In the genomic region with DNA sequence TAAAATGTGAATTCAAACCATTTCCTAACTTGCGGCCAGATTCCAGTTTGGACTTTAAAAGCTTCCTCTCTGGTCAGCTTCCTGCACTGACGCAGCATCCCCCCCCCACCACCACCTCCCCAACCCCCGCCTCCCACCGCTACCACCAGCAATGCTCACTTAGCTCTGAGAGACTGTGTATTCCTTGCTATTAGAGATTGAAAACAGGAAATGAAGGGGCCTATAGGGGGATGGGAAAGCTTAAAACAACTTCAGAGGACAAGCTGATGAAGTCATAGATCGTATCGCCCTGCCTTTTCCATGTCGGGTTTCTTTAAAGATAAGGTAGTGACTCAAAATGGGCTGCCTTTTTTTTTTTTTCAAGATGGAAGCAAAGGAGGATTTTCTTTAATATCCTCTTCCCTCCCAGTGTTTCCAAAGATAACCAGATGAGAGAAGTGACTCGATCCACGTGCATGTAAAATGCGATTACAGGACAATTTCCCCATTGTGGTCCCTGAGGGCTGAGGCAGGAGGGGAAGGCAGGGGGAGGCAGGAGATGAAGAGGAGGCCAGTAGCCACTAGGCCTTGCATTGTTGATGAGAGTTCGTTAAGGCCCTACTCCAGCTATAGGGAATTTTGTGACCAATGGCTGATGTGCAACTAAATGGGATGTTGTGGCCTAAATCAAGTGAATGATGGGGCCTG, we compare ENCODE assay signal across 15 mouse cellular contexts. TPM values are rescaled to one million over a fixed set of nuclear protein-coding genes. Genes with fewer than 3 reads are reported as not detected.
DNase-seq lines count a peak whose midpoint lies in the region; ATAC-seq lines count a peak whose summit lies in the region.
"Had no signal": no experiment of that assay in that cellular context is flagged by ENCODE, and none has a peak within 500 bp of the region (broad histone marks: within the 10 kb centered on the region; RNA-seq: fewer than 3 reads in every experiment).

No protein-coding gene starts in this region.

- H3K4me3 ChIP-seq in heart, embryonic 14.5 days (ENCODE audit: control insufficient read depth in 1 of 2, insufficient read depth in 1 of 2, low read depth in 1 of 2, low read length in 2 of 2), result no peak overlapping the region
- H3K4me3 ChIP-seq in embryonic facial prominence, embryonic 10.5 days, result no peak overlapping the region
- H3K4me3 ChIP-seq: forebrain, embryonic 15.5 days; liver, embryonic 12.5 days had no signal

- H3K36me3 ChIP-seq in heart, embryonic 14.5 days (ENCODE audit: control insufficient read depth, insufficient read depth, low read length), result no peaks in the 10 kb centered on the region
- no peaks in the 10 kb centered on the region for H3K36me3 ChIP-seq in embryonic facial prominence, embryonic 10.5 days (replicated peaks)
- H3K36me3 ChIP-seq: forebrain, embryonic 15.5 days; liver, embryonic 12.5 days had no signal

- H3K27me3 ChIP-seq in heart, embryonic 14.5 days (ENCODE audit: control insufficient read depth, insufficient read depth, low read length), result no peaks in the 10 kb centered on the region; the same call in 1 of the 2 replicates
- H3K27me3 ChIP-seq in embryonic facial prominence, embryonic 10.5 days (replicated peaks; ENCODE audit: low read depth, poor library complexity, severe bottlenecking), result peaks cover 95% of the 10 kb centered on the region
- H3K27me3 ChIP-seq: forebrain, embryonic 15.5 days; liver, embryonic 12.5 days had no signal

- DNase-seq in heart, postnatal 25 days (ENCODE audit: low spot score), result no peak
- peak; percentile 20 for DNase-seq in 416B (ENCODE audit: low read depth)
- DNase-seq in embryonic facial prominence, embryonic 10.5 days (ENCODE audit: low spot score), result peak; percentile 42
- DNase-seq in kidney, postnatal 4 days, result peak; percentile 15 to 31
- DNase-seq in retina, postnatal 1 day, result no peak
- DNase-seq in adrenal gland, adult 18-20 months (ENCODE audit: low spot score in 2 of 2), result no peak
- DNase-seq: midbrain, embryonic 14.5 days had no signal

- H3K4me1 ChIP-seq in heart, embryonic 14.5 days (ENCODE audit: control insufficient read depth in 2 of 2, insufficient read depth in 2 of 2, low read length in 2 of 2), result no peaks in the 10 kb centered on the region; a peak in 1 of 4 replicates
- H3K4me1 ChIP-seq in embryonic facial prominence, embryonic 10.5 days, result peaks cover 32% of the 10 kb centered on the region
- H3K4me1 ChIP-seq: forebrain, embryonic 15.5 days; liver, embryonic 12.5 days had no signal

- H3K4me2 ChIP-seq in heart, embryonic 14.5 days (ENCODE audit: low read length), result no peak overlapping the region
- H3K4me2 ChIP-seq: forebrain, embryonic 15.5 days; liver, embryonic 12.5 days had no signal

- peak overlapping the region in 1 of 2 experiments; percentile 61; a peak in 2 of 4 replicates for H3K27ac ChIP-seq in heart, embryonic 14.5 days (replicated peaks in 1 of 2; ENCODE audit: control insufficient read depth in 1 of 2, insufficient read depth in 1 of 2, low read depth in 2 of 2, low read length in 2 of 2)
- peak overlapping the region; percentile 66 for H3K27ac ChIP-seq in embryonic facial prominence, embryonic 10.5 days (replicated peaks)
- H3K27ac ChIP-seq: forebrain, embryonic 15.5 days; liver, embryonic 12.5 days had no signal

- 0 out of 2 replicates have a peak, but pooled peaks have one; percentile 35 for ATAC-seq in heart, embryonic 14.5 days (ENCODE audit: insufficient number of reproducible peaks, insufficient read depth, low FRiP score, low read depth)
- ATAC-seq in monocyte, adult 5-6 weeks (replicated peaks; ENCODE audit: insufficient number of reproducible peaks, low FRiP score, low TSS enrichment, poor library complexity, severe bottlenecking), result no peak
- ATAC-seq: forebrain, embryonic 15.5 days; liver, embryonic 12.5 days had no signal

- no peaks in the 10 kb centered on the region for H3K9me3 ChIP-seq in heart, embryonic 14.5 days (ENCODE audit: control insufficient read depth, low read length)
- no peaks in the 10 kb centered on the region for H3K9me3 ChIP-seq in embryonic facial prominence, embryonic 10.5 days
- H3K9me3 ChIP-seq: forebrain, embryonic 15.5 days; liver, embryonic 12.5 days had no signal

- 46% methylated on average over 11 of the region's 11 CpGs for WGBS in heart, embryonic 14.5 days
- 44% methylated on average over 11 of the region's 11 CpGs for WGBS in embryonic facial prominence, embryonic 10.5 days

- intact Hi-C loops in heart, postnatal 25 days (cut with DNase I), result no loop called here

- H3K9ac ChIP-seq in heart, embryonic 14.5 days (ENCODE audit: low read length), result no peak overlapping the region
- H3K9ac ChIP-seq: forebrain, embryonic 15.5 days; liver, embryonic 12.5 days had no signal

RNA-seq across cellular contexts. Expression of a gene that starts 44.4 kb away (rescaled TPM):
- not detected in 2 replicates for polyA plus RNA-seq in heart, embryonic 14.5 days (2014; fragmentation: Nextera tagmentation; extraction: Ambion mirVana)
- total RNA-seq in heart, postnatal 25 days (2021), result not detected
- not detected in 2 replicates for polyA plus RNA-seq in embryonic facial prominence, embryonic 10.5 days (2016; fragmentation: Nextera tagmentation; extraction: Ambion mirVana)
- total RNA-seq in monocyte, adult 5-6 weeks (2017), result not detected in 3 replicates
- total RNA-seq in adrenal gland, adult 18-20 months (2021), result not detected
- total RNA-seq: hematopoietic stem cell, adult 5-6 weeks; layer of hippocampus, postnatal 36 days had no signal
- polyA plus RNA-seq: forebrain, embryonic 15.5 days; liver, embryonic 12.5 days; midbrain, embryonic 14.5 days; small intestine, adult 2 months had no signal

RNA-seq across cellular contexts. Expression of a gene that starts 47.6 kb away (rescaled TPM):
- not detected in 2 replicates for polyA plus RNA-seq in heart, embryonic 14.5 days (2014; fragmentation: Nextera tagmentation; extraction: Ambion mirVana)
- total RNA-seq in heart, postnatal 25 days (2021), result not detected
- polyA plus RNA-seq in embryonic facial prominence, embryonic 10.5 days (2016; fragmentation: Nextera tagmentation; extraction: Ambion mirVana), result not detected in 2 replicates
- total RNA-seq in monocyte, adult 5-6 weeks (2017), result not detected in 3 replicates
- total RNA-seq in adrenal gland, adult 18-20 months (2021), result not detected
- total RNA-seq: hematopoietic stem cell, adult 5-6 weeks; layer of hippocampus, postnatal 36 days had no signal
- polyA plus RNA-seq: forebrain, embryonic 15.5 days; liver, embryonic 12.5 days; midbrain, embryonic 14.5 days; small intestine, adult 2 months had no signal

RNA-seq across cellular contexts. Expression of a gene that starts 50.8 kb away (rescaled TPM):
- not detected in 2 replicates for polyA plus RNA-seq in heart, embryonic 14.5 days (2014; fragmentation: Nextera tagmentation; extraction: Ambion mirVana)
- total RNA-seq in heart, postnatal 25 days (2021), result not detected
- polyA plus RNA-seq in embryonic facial prominence, embryonic 10.5 days (2016; fragmentation: Nextera tagmentation; extraction: Ambion mirVana), result not detected in 2 replicates
- not detected in 3 replicates for total RNA-seq in monocyte, adult 5-6 weeks (2017)
- total RNA-seq in adrenal gland, adult 18-20 months (2021), result not detected
- total RNA-seq: hematopoietic stem cell, adult 5-6 weeks; layer of hippocampus, postnatal 36 days had no signal
- polyA plus RNA-seq: forebrain, embryonic 15.5 days; liver, embryonic 12.5 days; midbrain, embryonic 14.5 days; small intestine, adult 2 months; testis, adult 2 months had no signal

RNA-seq across cellular contexts. Expression of a gene that starts 54.0 kb away (rescaled TPM):
- polyA plus RNA-seq in heart, embryonic 14.5 days (2014; fragmentation: Nextera tagmentation; extraction: Ambion mirVana), result not detected in 2 replicates
- not detected for total RNA-seq in heart, postnatal 25 days (2021)
- polyA plus RNA-seq in embryonic facial prominence, embryonic 10.5 days (2016; fragmentation: Nextera tagmentation; extraction: Ambion mirVana), result not detected in 2 replicates
- total RNA-seq in monocyte, adult 5-6 weeks (2017), result not detected in 3 replicates
- not detected for total RNA-seq in adrenal gland, adult 18-20 months (2021)
- total RNA-seq: hematopoietic stem cell, adult 5-6 weeks; layer of hippocampus, postnatal 36 days had no signal
- polyA plus RNA-seq: forebrain, embryonic 15.5 days; liver, embryonic 12.5 days; midbrain, embryonic 14.5 days; small intestine, adult 2 months; testis, adult 2 months had no signal

RNA-seq across cellular contexts. Expression of a gene that starts 57.1 kb away (rescaled TPM):
- not detected in 2 replicates for polyA plus RNA-seq in heart, embryonic 14.5 days (2014; fragmentation: Nextera tagmentation; extraction: Ambion mirVana)
- not detected for total RNA-seq in heart, postnatal 25 days (2021)
- polyA plus RNA-seq in embryonic facial prominence, embryonic 10.5 days (2016; fragmentation: Nextera tagmentation; extraction: Ambion mirVana), result not detected in 2 replicates
- total RNA-seq in monocyte, adult 5-6 weeks (2017), result not detected in 3 replicates
- not detected for total RNA-seq in adrenal gland, adult 18-20 months (2021)
- total RNA-seq: hematopoietic stem cell, adult 5-6 weeks; layer of hippocampus, postnatal 36 days had no signal
- polyA plus RNA-seq: forebrain, embryonic 15.5 days; liver, embryonic 12.5 days; midbrain, embryonic 14.5 days; small intestine, adult 2 months had no signal

Comparison
In these comparisons a context has a peak if more than half of its experiments do, and no peak if none do; other contexts are left out.
1. DNase-seq: peak in 416B (single experiment), embryonic facial prominence, embryonic 10.5 days (single experiment) and kidney, postnatal 4 days (2 of 2); none in heart, postnatal 25 days (single experiment), retina, postnatal 1 day (single experiment) and adrenal gland, adult 18-20 months (0 of 2).